Mouse (Mus musculus): ENCODE results near the gene Tmem190.

Gene Tmem190

DNA sequence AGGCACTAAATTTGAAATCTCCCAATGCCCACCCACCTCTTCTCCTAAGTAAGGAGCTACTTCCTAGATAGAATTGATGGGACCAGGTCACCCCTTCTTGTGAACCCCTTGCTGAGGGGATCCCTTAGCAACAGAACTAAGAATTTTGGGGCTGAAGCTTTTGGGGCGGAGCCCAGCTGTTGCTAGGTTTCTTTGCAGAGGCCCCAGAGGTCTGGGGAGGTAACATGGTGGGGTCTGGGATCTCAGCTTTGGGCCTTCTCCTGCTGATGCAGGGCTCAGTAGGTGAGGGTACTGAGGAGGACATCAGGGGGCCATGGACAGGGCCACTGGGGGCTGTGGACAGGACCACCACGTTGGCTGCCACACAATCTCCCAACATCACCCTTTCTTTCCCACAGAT, at the start of gene Tmem190, which contains the start of gene Il11:
Tmem190 (plus strand) TSS at position 179 of the 400 bp plus-strand sequence.
Il11 (minus strand) TSS at position 101 of the 400 bp plus-strand sequence.
- no peak for ATAC-seq (ENCODE audit: low TSS enrichment)

DNA sequence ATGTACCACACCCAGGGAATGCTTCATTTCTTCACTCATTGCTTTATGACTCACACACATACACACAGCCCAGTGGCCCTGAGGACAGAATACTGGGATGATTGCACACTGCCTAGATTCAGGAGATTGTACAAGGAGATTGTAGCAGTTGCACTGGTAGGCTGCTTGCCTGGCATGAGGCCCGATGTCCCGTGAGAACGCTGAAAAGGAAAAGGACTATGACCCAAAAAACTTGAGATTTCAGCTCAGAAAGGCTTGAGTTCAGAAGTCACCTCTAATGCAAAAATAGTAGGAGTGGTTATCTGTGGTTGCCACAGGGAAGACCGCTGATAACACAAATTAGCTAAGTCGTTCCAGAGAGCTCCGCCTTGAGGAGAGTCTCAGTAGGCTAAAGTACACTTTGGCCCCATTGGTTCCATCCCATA, 49.8 kb upstream of the Tmem190 start:
- no peak for ATAC-seq (ENCODE audit: low TSS enrichment)

DNA sequence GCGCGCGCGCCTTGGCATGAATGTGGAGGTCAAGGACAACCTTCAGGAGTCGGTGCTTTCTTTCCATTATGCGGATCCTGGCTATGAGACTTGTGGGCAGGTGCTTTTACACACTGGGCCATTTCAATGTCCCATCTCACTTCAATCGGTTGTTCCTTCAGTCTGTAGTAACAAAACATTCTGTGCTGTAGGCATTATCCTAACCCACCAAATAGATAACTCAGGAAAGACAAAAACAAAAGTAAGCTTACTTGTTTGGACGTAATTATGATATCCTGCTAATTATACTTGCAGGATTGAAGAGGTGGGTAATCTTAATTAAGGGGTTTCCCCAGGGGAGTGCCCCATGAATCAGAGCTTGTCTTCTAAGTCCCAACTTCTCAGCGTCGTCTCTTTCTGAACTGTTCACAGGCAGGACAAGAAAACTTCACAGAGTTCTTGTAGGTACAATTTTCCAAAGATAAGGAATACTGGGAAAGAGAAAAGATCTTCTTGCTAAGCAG, 43.6 kb upstream of the Tmem190 start:
- no peak for ATAC-seq (ENCODE audit: low TSS enrichment)

DNA sequence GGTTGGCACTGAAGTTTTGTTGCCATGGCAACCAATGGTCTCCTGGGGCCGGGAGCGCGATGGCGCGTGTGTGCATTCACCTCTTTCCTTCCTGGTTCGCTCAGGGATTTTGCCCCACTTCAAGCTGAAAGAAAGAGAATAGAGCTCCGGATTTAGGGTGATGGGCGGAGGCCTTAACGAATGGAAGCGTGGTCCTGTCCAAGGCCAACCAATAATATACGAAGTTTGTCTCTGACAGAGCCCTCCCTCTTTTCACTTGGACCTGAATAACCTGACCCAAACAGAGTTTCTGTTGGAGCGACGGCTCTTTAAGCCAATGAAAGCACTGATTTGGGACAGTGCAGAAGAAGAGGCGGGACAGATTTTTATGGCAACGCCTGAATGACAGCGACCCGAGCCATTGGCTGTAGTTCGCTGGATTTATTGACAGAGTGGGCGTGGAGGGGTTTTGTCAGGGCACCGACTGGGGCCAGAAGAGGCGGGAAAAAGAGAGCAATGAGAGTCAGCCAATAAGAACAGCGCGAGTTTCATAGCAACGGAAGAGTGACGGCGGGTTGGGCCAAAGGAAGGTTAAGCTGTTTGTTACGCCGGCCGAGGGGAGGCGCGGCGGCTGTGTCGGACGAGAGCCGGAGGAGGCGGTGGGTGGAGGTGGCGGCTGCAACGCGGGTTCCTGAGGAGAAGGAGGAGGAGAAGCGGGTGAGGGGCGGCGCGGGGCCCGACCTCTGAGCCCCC, 43.0 kb upstream of the Tmem190 start, which contains the start of gene Kmt5c:
Kmt5c (plus strand) TSS at position 572 of the 732 bp plus-strand sequence.
- peak; percentile 95 for ATAC-seq (ENCODE audit: low TSS enrichment)

DNA sequence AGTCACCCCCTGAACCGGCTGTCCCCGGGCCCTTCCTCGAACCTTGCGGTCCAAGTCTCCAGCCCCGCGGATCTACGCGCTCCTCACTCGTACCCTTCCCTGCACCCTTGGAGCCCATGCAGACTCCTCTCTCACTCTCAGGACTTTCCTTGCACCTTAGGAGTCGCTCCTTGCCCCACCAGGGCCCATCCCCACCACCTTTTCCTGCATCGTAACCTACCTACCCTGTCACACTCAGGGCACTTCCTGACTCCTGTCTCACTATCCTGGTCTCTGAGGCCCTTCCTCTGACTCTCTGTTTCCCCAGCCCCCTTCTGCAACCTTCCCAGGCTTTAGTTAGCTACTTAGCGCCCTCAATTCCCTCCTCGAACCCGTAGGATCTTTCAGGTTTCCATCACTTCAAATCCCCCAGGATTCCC, 42.4 kb upstream of the Tmem190 start:
- ATAC-seq (ENCODE audit: low TSS enrichment): peak; percentile 28

DNA sequence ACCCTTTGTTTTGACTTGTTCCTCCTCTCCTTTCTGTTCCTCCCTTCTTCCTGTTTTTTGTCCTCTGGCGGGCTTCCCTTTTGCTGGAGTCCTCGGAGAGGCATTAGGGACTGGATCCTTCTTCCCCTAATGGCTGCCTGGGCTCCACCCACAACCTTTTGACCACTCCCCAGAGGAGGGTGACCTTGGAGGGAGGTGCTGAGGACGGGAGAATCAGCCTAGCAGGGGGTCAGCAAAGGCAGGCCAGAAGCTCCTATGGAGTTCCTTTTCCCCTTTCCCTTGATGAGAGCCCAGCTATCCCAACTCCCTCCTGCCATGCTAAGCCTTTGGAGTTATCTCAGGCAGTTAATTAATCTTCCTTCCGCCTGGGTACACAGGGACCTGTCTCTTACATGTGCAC, 41.6 kb upstream of the Tmem190 start:
- no peak for ATAC-seq (ENCODE audit: low TSS enrichment)

DNA sequence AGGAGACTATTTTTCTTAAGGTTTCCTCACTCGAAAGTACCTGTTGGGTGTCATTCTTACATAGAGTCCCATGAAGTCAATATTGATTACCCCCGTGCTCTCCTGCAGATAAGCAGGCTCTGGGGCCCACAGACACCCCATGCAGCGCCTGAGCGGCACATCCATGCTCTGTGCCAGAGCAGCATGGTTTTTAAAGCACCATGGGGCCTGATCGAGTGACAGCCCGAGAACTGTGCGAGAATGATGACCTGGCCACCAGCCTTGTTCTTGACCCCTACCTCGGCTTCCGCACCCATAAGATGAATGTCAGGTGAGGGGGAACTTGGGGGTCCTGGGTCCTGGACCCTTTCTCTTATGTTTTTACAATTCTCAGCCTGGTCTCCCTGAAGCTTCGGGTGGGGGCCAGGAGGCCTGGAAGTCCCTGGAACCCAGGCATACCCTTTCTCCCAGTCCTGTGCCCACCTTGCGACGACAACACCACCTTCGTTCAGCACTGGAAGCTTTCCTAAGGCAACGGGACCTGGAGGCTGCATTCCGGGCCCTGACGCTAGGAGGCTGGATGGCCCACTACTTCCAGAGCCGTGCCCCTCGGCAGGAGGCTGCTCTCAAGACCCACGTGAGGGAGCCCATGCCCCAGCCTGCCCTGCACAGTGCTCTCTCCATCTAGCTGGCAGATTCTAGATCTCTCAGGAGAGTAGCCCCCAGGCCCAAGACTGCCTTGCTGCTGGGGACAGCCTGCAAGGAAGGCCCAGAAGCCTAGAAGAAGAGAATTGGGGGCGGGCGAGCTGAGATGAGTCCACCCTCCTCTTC, 40.9 kb upstream of the Tmem190 start:
- ATAC-seq (ENCODE audit: low TSS enrichment): no peak

DNA sequence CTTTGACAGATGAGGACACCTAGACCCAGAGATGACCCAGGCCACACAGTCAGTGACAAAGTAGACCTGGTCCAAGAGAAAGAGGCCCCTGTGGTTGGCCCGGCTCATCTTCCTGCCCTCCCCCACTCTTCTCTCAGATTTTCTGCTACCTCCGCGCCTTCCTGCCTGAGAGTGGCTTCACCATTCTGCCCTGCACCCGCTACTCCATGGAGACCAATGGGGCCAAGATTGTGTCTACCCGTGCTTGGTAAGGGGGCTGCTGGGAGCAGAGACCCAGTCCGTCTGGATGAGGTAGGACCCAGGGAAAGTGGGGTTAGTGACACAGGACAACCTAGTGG, 40.3 kb upstream of the Tmem190 start:
- no peak for ATAC-seq (ENCODE audit: low TSS enrichment)

DNA sequence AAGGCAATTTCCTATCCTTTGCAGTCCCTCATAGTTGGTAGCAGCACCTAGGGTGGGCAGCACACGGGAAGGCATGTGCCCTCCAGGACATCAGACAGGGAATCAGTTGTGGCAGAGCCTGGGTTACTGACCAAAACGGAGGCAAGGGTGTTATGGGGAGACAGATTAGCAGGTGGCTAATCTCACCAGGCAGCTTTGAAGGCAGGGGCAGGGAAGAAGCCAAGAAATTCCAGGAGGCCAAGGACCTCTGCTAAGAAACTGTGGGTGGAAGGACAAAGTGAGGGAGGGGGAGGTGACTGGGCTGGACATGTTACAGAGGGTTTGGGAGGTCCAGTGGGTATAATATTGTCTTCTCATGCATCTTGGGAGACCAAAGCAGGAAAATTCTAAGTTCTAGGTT, 39.4 kb upstream of the Tmem190 start:
- ATAC-seq (ENCODE audit: low TSS enrichment): no peak

DNA sequence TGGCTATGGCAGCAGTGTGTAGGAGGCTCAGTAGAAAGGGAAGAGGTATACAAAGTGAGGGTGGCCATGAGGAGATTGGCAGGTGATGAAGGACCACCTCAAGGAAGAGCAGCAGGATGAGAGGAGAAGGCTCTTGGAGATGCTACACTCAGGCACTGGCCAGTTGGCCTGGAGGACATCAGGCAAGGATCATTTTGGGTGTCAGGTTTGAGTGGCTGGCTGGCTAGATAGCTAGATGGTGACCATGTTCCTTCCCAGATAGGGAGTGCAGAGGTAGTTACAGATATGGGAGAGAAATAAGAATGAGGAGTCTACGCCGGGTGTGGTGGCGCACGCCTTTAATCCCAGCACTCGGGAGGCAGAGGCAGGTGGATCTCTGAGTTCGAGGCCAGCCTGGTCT, 37.9 kb upstream of the Tmem190 start:
- ATAC-seq (ENCODE audit: low TSS enrichment): no peak

DNA sequence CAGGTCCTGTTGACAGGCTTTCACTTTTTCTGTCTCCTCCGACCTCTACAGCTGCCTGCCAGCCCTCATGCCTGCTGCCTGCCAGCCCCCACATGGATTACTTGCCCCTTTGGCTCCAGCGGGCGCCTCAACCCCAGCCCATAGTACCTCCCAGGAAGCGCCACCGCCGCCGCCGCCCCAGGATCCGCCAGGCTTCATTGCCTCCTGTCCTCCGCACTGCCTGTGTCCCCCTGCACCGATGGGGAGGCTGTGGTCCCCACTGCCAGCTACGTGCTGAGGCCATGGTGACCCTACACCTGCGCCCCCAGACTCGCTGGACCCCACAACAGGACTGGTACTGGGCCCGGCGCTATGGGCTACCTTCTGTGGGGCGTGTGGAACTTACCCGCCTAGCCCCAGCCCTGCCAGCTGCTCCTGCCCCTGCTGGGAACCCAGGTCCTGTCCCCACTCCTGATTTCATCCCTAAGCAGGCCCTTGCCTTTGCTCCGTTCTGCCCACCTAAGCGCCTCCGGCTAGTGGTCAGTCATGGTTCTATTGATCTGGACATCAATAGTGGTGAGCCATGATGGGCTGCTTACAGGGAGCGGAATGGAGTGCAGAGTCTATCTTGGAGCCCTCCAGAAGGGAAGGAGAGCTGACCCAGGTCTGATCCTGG, 36.3 kb upstream of the Tmem190 start:
- no peak for ATAC-seq (ENCODE audit: low TSS enrichment)

DNA sequence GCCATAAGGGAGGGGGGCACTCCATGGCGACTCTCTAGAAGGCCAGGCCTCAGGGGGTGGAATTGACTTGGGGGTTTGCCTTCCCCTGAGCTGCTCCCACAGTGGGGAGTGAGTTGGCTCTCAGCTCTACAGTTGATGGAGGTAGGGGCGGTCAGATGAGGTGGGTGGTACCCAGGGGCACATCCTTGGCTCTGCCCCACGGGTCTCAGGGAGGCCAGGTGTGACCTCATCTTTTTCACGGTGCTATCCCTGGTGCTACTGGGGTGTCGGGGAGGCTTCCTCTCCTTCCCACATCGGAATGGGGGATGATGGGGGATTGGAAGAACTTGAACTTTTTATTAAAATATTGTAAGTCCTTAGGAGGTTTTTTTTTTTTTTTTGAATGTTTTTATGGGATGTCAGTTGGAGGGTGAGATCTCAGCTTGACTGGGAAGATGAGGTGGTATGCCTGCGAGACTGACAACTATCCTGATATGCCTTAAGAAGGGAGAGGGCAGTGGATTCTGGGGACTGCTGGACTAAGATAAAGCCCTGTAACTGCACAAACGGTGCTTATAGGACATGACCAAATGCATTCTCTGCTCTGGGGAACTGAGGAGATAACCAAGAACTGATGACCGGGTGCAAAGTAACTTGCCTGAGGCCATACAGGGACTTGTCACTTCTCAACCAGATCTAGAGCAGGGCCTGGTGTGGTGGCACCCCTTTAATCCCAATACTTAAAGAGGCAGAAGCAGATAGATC, 35.4 kb upstream of the Tmem190 start:
- no peak for ATAC-seq (ENCODE audit: low TSS enrichment)

DNA sequence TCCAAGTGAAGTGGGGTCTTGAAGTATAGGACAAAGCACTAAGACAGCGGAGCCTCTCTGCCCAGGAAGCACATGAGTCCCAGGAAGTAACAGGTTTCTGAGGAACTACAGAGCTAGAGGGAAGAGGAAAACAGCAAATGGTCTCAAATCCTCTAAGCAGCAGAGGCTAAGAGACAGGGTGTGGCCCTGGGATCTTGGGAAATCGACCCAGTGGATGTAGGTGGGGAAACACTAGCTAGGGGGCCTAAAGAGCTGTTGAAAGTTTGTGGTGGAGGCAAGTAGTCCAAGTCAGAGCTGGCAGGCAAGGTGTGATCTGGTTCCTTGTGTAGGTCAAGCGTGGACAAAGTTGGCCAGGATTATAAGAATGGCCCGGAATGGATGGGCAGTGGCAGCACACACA, 34.4 kb upstream of the Tmem190 start:
- no peak for ATAC-seq (ENCODE audit: low TSS enrichment)

DNA sequence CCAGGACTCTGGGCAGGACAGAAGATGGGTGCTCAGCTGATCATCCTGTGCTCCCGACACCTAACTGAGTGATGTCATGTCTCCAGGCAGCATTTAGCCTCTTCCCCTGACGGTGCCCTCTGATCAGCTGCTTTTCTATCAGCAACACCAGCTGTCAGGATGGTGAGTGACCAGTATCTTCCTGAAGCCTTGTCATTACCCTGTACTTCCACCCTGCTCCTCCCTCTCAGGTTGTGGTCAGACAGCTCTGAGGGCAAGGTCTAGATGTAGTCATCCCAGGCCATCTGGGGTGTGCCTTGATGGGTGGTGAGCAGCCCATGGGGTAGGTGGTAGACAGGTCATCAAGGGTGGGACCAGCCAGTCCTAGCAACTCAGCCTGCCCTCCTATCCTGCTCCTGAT, 33.6 kb upstream of the Tmem190 start:
- ATAC-seq (ENCODE audit: low TSS enrichment): no peak

DNA sequence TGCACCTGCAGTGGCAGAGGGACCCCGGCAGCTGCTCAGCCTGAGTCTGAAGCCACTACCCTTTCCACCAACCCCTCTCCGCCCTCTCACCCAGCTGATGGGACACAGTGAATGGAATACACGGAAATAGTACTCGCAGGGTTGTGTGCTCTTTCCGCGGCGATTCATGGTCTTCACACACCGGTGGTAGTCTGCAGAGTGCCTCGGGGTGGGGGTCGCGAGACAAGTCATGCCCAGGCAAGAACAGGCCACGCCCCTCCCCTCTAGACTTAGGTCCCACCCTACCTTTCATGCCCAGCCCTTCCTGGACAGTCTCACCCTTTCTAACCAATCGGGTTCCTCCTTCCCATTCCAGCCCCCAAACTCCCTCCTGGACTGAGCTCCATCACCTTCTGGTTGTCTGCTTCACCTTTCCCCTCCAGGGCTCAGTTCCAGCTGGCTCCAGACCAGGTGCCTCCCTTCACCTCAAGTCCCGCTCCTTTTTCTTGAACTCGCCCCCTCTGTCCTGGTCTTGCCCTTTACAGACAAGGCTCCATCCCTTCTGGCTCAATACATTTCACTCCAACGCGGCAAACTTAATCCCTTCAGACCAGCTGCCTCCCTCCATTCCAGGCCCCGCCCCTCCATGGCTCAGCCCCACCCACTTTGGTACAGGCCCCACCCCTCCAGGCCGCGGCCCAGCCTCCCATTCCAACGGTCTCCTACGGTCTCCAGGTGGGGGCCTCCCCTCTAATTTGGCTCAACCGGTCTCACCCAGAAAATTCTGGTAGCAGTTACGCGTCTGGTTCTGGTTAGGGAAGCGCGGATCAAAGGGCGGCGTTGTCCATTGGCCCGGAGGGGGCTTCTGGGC, 30.5 kb upstream of the Tmem190 start:
- ATAC-seq (ENCODE audit: low TSS enrichment): no peak

DNA sequence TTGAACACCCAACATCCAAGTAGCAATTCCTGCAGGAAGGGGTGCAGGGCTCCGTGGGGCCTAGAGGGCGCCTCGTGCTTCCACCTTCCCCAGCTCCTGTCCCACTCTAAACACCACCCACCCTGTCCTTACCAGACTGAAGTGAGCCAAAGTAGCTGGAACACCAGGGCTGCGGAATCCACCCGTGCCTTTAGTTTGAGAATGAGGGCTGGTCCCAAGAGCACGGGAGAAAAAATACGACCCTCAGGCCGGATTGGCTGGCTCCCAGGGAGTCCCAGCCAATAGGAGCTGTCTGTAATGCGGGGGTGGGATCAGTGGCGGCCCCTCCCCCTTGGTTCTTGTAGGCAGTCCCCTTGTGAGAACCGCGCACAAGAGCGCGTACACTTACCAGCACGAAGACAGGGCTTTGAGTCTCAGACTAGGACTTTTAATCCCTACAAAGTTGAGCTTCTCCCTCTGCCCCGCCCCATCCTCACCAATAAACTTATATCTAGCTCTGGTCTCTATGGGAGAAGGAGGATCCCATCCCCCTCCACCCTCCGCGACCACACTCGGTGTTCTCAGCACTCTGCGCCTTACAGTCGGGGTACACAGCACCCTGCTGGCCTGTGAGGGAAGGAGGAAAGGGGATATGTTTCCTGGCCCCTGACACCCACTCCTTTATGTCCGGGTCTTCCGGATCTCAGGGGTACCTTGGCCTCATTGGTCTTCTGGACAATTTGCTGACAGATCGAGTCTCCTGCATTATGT, 29.7 kb upstream of the Tmem190 start, which contains the start of gene Cox6b2:
Cox6b2 (minus strand) TSS at position 274 of the 750 bp plus-strand sequence.
- ATAC-seq (ENCODE audit: low TSS enrichment): peak; percentile 59; the same call in 1 of the 2 replicates

DNA sequence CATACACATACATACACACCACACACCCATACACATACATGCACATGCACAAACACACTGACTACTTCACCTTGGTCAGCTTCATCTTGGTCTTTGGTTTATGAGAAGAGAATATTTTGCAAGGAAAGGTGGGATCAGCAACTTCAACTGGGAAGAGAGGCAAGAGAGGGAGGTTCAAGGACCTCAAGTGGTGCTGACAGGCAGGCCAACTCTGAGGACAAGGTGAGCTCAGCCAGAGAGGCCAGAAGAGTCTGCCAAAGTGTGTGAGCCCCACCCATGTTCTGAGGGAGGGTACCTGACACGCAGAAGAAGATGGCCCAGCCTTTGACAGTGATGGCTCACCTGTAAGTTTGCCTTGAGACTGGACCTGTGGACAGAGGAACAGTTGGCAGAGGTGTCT, 23.1 kb upstream of the Tmem190 start:
- ATAC-seq (ENCODE audit: low TSS enrichment): no peak

DNA sequence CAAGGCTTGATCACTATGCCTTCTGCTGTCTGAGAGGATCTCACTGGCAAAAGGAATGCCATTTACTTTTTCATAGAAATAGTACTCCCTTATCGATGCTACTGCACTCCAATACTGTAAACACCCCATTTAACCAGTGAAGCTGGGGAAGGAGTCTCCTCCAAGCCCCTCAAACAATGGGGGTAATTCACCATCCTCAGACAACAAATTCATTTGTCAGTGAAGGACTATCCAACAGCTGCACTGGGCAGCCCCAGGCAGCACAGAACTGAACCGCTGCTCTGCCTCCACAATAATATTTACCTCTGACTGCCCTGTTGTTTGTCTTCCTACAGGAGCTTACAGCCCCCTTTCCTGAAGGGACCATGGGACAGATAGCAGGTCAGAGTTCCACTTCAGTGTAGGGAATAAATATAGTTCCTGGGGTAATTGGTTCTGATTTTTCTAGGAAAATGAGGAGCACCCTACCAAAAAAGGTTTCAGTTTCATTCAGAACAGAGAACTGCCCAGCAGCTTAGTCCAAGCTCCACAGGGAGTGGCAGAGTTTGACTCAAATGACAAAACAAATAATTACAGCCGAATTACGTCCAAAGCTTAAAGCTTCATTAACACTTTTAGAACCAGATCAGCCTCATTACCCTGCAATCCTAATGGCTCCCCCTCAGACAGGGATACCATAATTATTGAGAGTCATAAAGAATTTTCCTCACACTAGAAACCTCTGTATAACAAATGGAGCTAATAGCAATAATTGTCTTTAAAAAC, 17.6 kb upstream of the Tmem190 start:
- peak; percentile 31; the same call in 1 of the 2 replicates for ATAC-seq (ENCODE audit: low TSS enrichment)

DNA sequence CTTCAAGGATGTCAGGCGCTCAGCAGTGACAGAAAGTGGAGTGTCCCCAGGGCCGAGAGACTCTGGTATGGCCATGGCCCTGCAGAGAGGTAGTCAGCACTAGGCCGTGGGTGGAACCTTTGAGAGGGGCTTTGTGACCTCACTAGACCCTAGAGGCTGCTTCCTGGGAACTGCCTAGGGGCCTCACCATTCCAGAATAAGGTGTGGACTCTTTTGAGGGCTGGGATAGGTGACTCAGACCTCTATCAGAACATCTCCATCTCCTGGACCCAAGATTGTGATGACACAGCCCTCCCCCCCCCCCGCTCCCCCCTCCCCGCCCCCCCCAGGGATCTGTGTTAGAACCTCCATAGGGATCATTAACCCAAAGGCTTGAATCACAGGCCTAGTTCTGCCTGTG, 11.5 kb upstream of the Tmem190 start, which contains the start of gene Fam71e2:
Fam71e2 (minus strand) TSS at position 101 of the 400 bp plus-strand sequence.
- ATAC-seq (ENCODE audit: low TSS enrichment): no peak

Measured in frontal cortex, adult (tissue).